Mouse (Mus musculus) hindbrain, embryonic 11.5 days (tissue): ENCODE data around the gene Agxt. TPM values are rescaled to one million over a fixed set of nuclear protein-coding genes. Genes with fewer than 3 reads are reported as not detected.
A peak's percentile ranks its signal among the peaks of the same experiment; 100 is the strongest.

Experiments used
- ATAC-seq: fragments of 200-750 bp; cut with Nextera tagmentation; 2 replicates; pipeline ENCODE4 v1.8.0; 2017; ENCODE audit warnings: mild to moderate bottlenecking, moderate TSS enrichment, moderate library complexity; ENCODE audit not compliant: low FRiP score
- DNase-seq: peaks from one replicate; pipeline ENCODE4 v3.0.0-alpha.2; 2015; ENCODE audit warnings: low spot score
- H3K27ac ChIP-seq: fragments of 300-500 bp; sonication (generic); 2 replicates; pipeline ENCODE4 v1.5.1; 2014; ENCODE audit warnings: mild to moderate bottlenecking, low read depth, low read length
- H3K27me3 ChIP-seq: fragments of 300-500 bp; sonication (generic); 2 replicates; pipeline ENCODE4 v1.6.1; 2014; ENCODE audit warnings: mild to moderate bottlenecking, low read length, moderate library complexity, mixed read lengths; ENCODE audit not compliant: control insufficient read depth, insufficient read depth
- H3K36me3 ChIP-seq: fragments of 300-500 bp; sonication (generic); 2 replicates; pipeline ENCODE4 v1.6.1; 2014; ENCODE audit warnings: mild to moderate bottlenecking, low read length, moderate library complexity, mixed read lengths; ENCODE audit not compliant: control insufficient read depth, insufficient read depth
- H3K4me1 ChIP-seq: fragments of 300-500 bp; sonication (generic); replicated peaks from 2 replicates; pipeline ENCODE4 v1.6.1; 2014; ENCODE audit warnings: low read length, mixed read lengths; ENCODE audit not compliant: control insufficient read depth, insufficient read depth
- H3K4me2 ChIP-seq: fragments of 300-500 bp; sonication (generic); replicated peaks from 2 replicates; pipeline ENCODE4 v1.6.1; 2014; ENCODE audit warnings: mild to moderate bottlenecking, low read depth, low read length
- H3K4me3 ChIP-seq: fragments of 300-500 bp; sonication (generic); 2 replicates; pipeline ENCODE4 v1.5.1; 2014; ENCODE audit warnings: low read depth, low read length
- H3K9ac ChIP-seq: fragments of 300-500 bp; sonication (generic); 2 replicates; pipeline ENCODE4 v1.6.1; 2014; ENCODE audit warnings: low read depth, low read length
- H3K9me3 ChIP-seq: fragments of 300-500 bp; sonication (generic); 2 replicates; pipeline ENCODE4 v1.6.1; 2016; ENCODE audit warnings: low read length; ENCODE audit not compliant: control insufficient read depth
- WGBS: fragments of 180-500 bp; shearing (Covaris S2); extraction: QIAGEN DNeasy Blood & Tissue Kit; methylation state at CpG from one replicate; pipeline ENCODE4 v1.1.7; 2014; 5-methylcytosine and 5-hydroxymethylcytosine counted together
- polyA plus RNA-seq: library from polyadenylated mRNA; unstranded; fragments of >200 nt; fragmentation: Nextera tagmentation; extraction: Ambion mirVana; gene quantifications from 2 replicates; pipeline ENCODE4 v1.2.1, GENCODE M21; 2014

The Agxt gene
- polyA plus RNA-seq, 1 experiment from 2014 or later: not detected

DNA sequence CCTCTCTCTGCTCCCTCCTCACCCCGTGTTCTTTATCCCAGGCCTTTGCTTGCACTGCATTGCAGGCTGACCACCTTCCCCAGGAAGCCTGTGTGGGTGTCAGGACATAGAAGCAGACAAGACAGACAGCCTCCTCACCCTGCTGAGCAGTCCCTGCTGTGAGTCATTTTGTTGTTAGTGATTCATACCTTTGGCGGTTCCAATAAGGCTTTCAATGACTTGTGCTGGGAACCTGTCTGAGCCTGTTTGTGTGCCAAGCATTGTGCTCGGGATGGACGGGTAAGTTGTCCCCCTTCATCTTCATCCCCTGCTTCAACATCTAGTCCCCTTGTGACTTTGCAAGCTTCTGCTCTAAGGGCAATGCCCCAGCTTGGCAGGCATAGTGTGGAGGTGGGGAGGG, 38.6 kb downstream of the Agxt start:
- no peaks in the 10 kb centered on the region for H3K27me3 ChIP-seq
- H3K4me1 ChIP-seq: peaks cover 6% of the 10 kb centered on the region
- H3K9ac ChIP-seq: no peak overlapping the region
- no peak overlapping the region for H3K27ac ChIP-seq
- no peaks in the 10 kb centered on the region for H3K36me3 ChIP-seq
- 63% methylated on average over 4 of the region's 4 CpGs for WGBS
- ATAC-seq: no peak
- no peak for DNase-seq
- no peak overlapping the region for H3K4me3 ChIP-seq
- no peaks in the 10 kb centered on the region for H3K9me3 ChIP-seq
- no peak overlapping the region for H3K4me2 ChIP-seq

GRCm38 (mm10) chr1:93174399-93174798, 39.4 kb downstream of the Agxt start:
- no peaks in the 10 kb centered on the region for H3K27me3 ChIP-seq
- peaks cover 6% of the 10 kb centered on the region for H3K4me1 ChIP-seq
- H3K9ac ChIP-seq: no peak overlapping the region
- DNase-seq (peak; percentile 97), ATAC-seq (peak; percentile 58; the same call in 1 of the 2 replicates)
- H3K36me3 ChIP-seq: no peaks in the 10 kb centered on the region
- H3K4me3 ChIP-seq: no peak overlapping the region
- WGBS: 4% methylated on average over 4 of the region's 4 CpGs
- no peak overlapping the region for H3K4me2 ChIP-seq
- H3K9me3 ChIP-seq: no peaks in the 10 kb centered on the region
- H3K27ac ChIP-seq: no peak overlapping the region

DNA sequence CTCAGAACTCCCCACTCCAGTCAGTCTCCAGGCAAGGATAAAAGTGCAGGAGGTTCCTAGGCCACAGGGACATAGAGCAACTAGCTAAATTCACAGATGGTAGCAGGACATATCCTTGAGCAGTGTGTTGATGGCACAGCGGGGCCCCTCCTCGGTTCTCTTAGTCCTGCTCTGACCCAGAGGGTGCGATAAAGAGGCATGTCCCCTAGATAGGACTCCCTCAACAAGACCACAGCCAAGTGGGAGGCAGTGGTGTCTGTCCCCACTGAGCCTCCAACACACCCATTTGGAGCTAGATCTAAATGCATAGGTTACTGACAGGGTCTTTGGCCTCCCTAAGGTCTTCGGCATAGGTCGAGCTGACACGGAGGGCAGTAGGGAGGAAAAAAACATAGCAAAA, 40.8 kb downstream of the Agxt start:
- DNase-seq (peak; percentile 38), ATAC-seq (peak; percentile 15; the same call in 1 of the 2 replicates)
- Histone ChIP-seq H3K9me3 (no peaks in the 10 kb centered on the region), H3K9ac (no peak overlapping the region), H3K4me3 (no peak overlapping the region), H3K27me3 (no peaks in the 10 kb centered on the region), H3K4me1 (peaks cover 6% of the 10 kb centered on the region), H3K36me3 (no peaks in the 10 kb centered on the region), H3K27ac (no peak overlapping the region), H3K4me2 (peak overlapping the region; percentile 89)
- 9% methylated on average over 6 of the region's 6 CpGs for whole genome bisulfite sequencing

- Histone ChIP-seq H3K27ac (peak overlapping the region; percentile 63), H3K27me3 (no peaks in the 10 kb centered on the region), H3K9me3 (no peaks in the 10 kb centered on the region), H3K4me1 (peaks cover 6% of the 10 kb centered on the region), H3K36me3 (no peaks in the 10 kb centered on the region), H3K4me2 (peak overlapping the region; percentile 89), H3K9ac (peak overlapping the region; percentile 55), H3K4me3 (peak overlapping the region; percentile 37)
- DNase-seq (peak; percentile 85), ATAC-seq (peak; percentile 83)
- WGBS: 3% methylated on average over 34 of the region's 44 CpGs
Measured at GRCm38 (mm10) chr1:93176525-93177332, 41.7 kb downstream of the Agxt start.

DNA sequence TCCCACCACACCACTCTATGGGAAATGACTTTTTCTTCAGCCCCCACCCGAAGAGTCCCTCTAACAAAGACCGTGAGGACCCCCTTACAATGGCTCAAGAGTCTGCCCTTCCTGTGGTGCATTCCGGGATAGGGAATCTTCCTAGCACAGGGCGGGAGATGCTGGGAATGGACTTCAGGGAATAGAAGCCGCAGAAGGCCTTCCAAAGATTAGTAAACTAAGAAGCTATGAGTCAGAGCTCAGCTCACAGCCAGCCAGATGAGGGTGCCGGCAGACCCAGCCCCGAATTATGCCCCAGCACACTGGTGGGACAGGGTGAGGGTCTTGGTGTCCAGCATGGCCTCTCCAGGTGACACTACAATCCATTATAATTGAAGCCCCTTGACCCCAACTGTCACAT, 47.2 kb downstream of the Agxt start:
- no peak for ATAC-seq
- Histone ChIP-seq H3K27ac (no peak overlapping the region), H3K9me3 (no peaks in the 10 kb centered on the region), H3K9ac (no peak overlapping the region), H3K4me1 (peaks cover 2% of the 10 kb centered on the region), H3K36me3 (no peaks in the 10 kb centered on the region), H3K4me3 (no peak overlapping the region), H3K4me2 (no peak overlapping the region), H3K27me3 (no peaks in the 10 kb centered on the region)
- WGBS: 85% methylated on average over 7 of the region's 7 CpGs
- DNase-seq: no peak

GRCm38 (mm10) chr1:93184071-93184828, 49.2 kb downstream of the Agxt start:
- H3K9me3 ChIP-seq: no peaks in the 10 kb centered on the region
- no peak overlapping the region for H3K27ac ChIP-seq
- H3K9ac ChIP-seq: no peak overlapping the region
- H3K27me3 ChIP-seq: no peaks in the 10 kb centered on the region
- ATAC-seq (no peak), DNase-seq (no peak)
- no peaks in the 10 kb centered on the region for H3K4me1 ChIP-seq
- H3K36me3 ChIP-seq: no peaks in the 10 kb centered on the region
- WGBS: 80% methylated on average over 14 of the region's 14 CpGs
- H3K4me3 ChIP-seq: no peak overlapping the region
- H3K4me2 ChIP-seq: no peak overlapping the region

DNA sequence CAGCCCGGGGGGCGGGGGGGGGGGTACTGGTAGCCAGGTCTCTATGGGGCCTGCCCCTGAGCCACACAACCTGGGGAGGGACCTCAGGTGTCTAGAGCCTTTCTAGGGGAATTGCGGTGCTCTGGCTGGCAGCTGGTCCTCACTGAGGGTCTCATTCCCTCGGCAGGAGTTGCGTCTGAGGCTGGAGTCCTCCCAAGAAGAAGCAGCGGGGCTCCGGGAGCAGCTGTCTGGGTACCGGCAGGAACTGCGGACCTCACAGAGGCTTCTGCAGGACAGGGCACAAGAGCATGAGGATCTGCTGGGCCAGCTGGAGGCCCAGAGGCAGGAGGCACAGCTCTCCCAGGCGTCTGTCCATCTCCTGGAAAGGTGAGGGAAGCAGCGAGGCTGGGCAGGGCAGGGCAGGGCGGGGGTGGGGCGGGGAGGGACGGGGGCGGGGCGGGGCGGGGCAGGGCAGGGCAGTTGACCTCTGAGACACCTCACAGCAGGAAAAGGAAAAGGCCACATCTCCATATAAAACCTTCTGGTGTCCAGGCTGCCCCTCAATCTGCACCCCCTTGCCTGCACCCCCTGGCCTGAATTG, 55.8 kb downstream of the Agxt start:
- no peak overlapping the region for H3K4me2 ChIP-seq
- H3K9ac ChIP-seq: no peak overlapping the region
- no peaks in the 10 kb centered on the region for H3K36me3 ChIP-seq
- DNase-seq (no peak), ATAC-seq (0 out of 2 replicates have a peak, but pooled peaks have one; percentile 22)
- no peak overlapping the region for H3K4me3 ChIP-seq
- H3K4me1 ChIP-seq: no peaks in the 10 kb centered on the region
- 0 out of 2 replicates have a peak, but pooled peaks cover 2% of the 10 kb centered on the region for H3K27me3 ChIP-seq
- 7% methylated on average over 16 of the region's 17 CpGs for WGBS
- no peak overlapping the region for H3K27ac ChIP-seq
- no peaks in the 10 kb centered on the region for H3K9me3 ChIP-seq

DNA sequence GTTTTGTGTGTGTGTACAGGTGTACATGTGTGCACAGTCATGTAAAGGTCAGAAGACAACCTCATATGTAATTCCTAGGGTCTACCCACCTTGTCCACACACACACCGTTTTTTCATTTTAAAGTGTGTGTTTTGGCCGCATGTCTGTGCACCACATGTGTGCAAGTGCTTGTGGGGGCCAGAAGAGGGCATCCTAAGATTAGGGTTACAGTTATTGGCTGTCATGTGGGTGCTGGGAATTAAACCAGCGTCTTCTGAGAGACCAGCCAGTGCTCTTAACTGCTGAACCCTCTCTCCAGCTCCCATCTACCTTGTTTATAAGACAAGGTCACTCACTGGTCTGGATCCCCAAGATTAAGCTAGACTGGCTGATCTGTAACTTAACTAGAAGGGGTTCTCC, 59.9 kb downstream of the Agxt start:
- Histone ChIP-seq H3K4me3 (no peak overlapping the region), H3K4me1 (no peaks in the 10 kb centered on the region), H3K9ac (no peak overlapping the region), H3K27me3 (0 out of 2 replicates have a peak, but pooled peaks cover 2% of the 10 kb centered on the region), H3K36me3 (no peaks in the 10 kb centered on the region), H3K27ac (no peak overlapping the region), H3K4me2 (no peak overlapping the region), H3K9me3 (no peaks in the 10 kb centered on the region)
- ATAC-seq (no peak), DNase-seq (no peak)
- 92% methylated on average over 3 of the region's 3 CpGs for WGBS
